Mouse (Mus musculus) MEL (cell line): ENCODE results near the gene Sbp. TPM values are rescaled to one million over a fixed set of nuclear protein-coding genes. Genes with fewer than 3 reads are reported as not detected.

Experiments used
- DNase-seq: peaks from one replicate; pipeline ENCODE4 v3.0.0; 2011; ENCODE audit warnings: low read depth, low spot score
- H3K27ac ChIP-seq: 2 replicates; pipeline ENCODE4 v1.5.1; 2012; ENCODE audit warnings: low read depth, mild to moderate bottlenecking, control low read depth, low read length, moderate library complexity; ENCODE audit not compliant: control insufficient read depth
- H3K27me3 ChIP-seq, 2 experiments: fragments of 150-350 bp in 1 of 2; sonication (generic) in 1 of 2; 2 replicates each; pipeline ENCODE4 v1.6.1; 2012; ENCODE audit warnings: low read length in 2 of 2, mild to moderate bottlenecking in 2 of 2, improper control_type of control experiment in 1 of 2, moderate library complexity in 1 of 2; ENCODE audit not compliant: insufficient read depth in 2 of 2, control insufficient read depth in 1 of 2
- H3K36me3 ChIP-seq, 2 experiments: 2 replicates each; pipeline ENCODE4 v1.6.1; 2012 to 2014; ENCODE audit warnings: low read length in 2 of 2, improper control_type of control experiment in 1 of 2, inconsistent platforms in 1 of 2, mild to moderate bottlenecking in 1 of 2; ENCODE audit not compliant: insufficient read depth in 2 of 2, control insufficient read depth in 1 of 2
- H3K4me1 ChIP-seq, 2 experiments: fragments of 150-350 bp in 1 of 2; sonication (generic) in 1 of 2; 2 replicates each; pipeline ENCODE4 v1.6.1; 2012; ENCODE audit warnings: low read length in 2 of 2, improper control_type of control experiment in 1 of 2, mild to moderate bottlenecking in 1 of 2; ENCODE audit not compliant: insufficient read depth in 2 of 2, control insufficient read depth in 1 of 2
- H3K4me3 ChIP-seq, 2 experiments: fragments of 150-350 bp in 1 of 2; sonication (generic) in 1 of 2; 2 replicates each; pipeline ENCODE4 v1.5.1; 2012; ENCODE audit warnings: low read depth in 2 of 2, low read length in 2 of 2, mild to moderate bottlenecking in 2 of 2, moderate library complexity in 2 of 2, control low read depth in 1 of 2, improper control_type of control experiment in 1 of 2; ENCODE audit not compliant: control insufficient read depth in 1 of 2, insufficient read depth in 1 of 2
- H3K79me2 ChIP-seq: 2 replicates; pipeline ENCODE4 v1.6.1; 2012; ENCODE audit warnings: mild to moderate bottlenecking, low read length, moderate library complexity; ENCODE audit not compliant: control insufficient read depth, poor library complexity, insufficient read depth
- H3K9ac ChIP-seq: 2 replicates; pipeline ENCODE4 v1.6.1; 2012; ENCODE audit warnings: low read depth, mild to moderate bottlenecking, control low read depth, low read length, moderate library complexity; ENCODE audit not compliant: control insufficient read depth, poor library complexity, severe bottlenecking
- H3K9me3 ChIP-seq: fragments of 150-350 bp; sonication (generic); replicated peaks from 2 replicates; pipeline ENCODE4 v1.6.1; 2012; ENCODE audit warnings: mild to moderate bottlenecking, low read length, improper control_type of control experiment, moderate library complexity; ENCODE audit not compliant: insufficient read depth
- BHLHE40 ChIP-seq: IDR thresholded peaks from 2 replicates; pipeline ENCODE4 v1.6.1; 2012; ENCODE audit warnings: low read depth, mild to moderate bottlenecking, inconsistent platforms, low read length, improper control_type of control experiment, borderline replicate concordance
- CHD2 ChIP-seq: IDR thresholded peaks from 2 replicates; pipeline ENCODE4 v1.6.1; 2011; ENCODE audit warnings: low read length, improper control_type of control experiment
- CTCF ChIP-seq, 3 experiments: IDR thresholded peaks in 2 of 3; conservative IDR thresholded peaks in 1 of 3; 2 replicates each; pipeline ENCODE4 v1.5.1; 2011 to 2012; ENCODE audit warnings: low read length in 3 of 3, low read depth in 2 of 3, mild to moderate bottlenecking in 2 of 3, improper control_type of control experiment in 1 of 3, inconsistent platforms in 1 of 3, mixed read lengths in 1 of 3, moderate library complexity in 1 of 3; ENCODE audit not compliant: control insufficient read depth in 1 of 3, insufficient read depth in 1 of 3, poor library complexity in 1 of 3, severe bottlenecking in 1 of 3
- E2F4 ChIP-seq: IDR thresholded peaks from 2 replicates; pipeline ENCODE4 v1.6.1; 2011; ENCODE audit warnings: low read depth, low read length, improper control_type of control experiment, borderline replicate concordance
- EP300 ChIP-seq, 2 experiments: IDR thresholded peaks; 2 replicates each; pipeline ENCODE4 v1.6.1; 2011; ENCODE audit warnings: improper control_type of control experiment in 2 of 2, low read length in 2 of 2, low read depth in 1 of 2, mild to moderate bottlenecking in 1 of 2
- ETS1 ChIP-seq: IDR thresholded peaks from 2 replicates; pipeline ENCODE4 v1.6.1; 2012; ENCODE audit warnings: low read depth, mild to moderate bottlenecking, inconsistent platforms, low read length, improper control_type of control experiment, moderate library complexity
- HCFC1 ChIP-seq: IDR thresholded peaks from 2 replicates; pipeline ENCODE4 v1.6.1; 2012; ENCODE audit warnings: low read depth, mild to moderate bottlenecking, inconsistent platforms, low read length, improper control_type of control experiment, moderate library complexity
- JUND ChIP-seq: IDR thresholded peaks from 2 replicates; pipeline ENCODE4 v1.6.1; 2011; ENCODE audit warnings: low read depth, mild to moderate bottlenecking, improper control_type of control experiment, low read length
- KAT2A ChIP-seq: conservative IDR thresholded peaks from 2 replicates; pipeline ENCODE4 v1.6.1; 2012; ENCODE audit warnings: low read depth, low read length, improper control_type of control experiment, inconsistent platforms
- MAX ChIP-seq: IDR thresholded peaks from 2 replicates; pipeline ENCODE4 v1.6.1; 2011; ENCODE audit warnings: low read length, improper control_type of control experiment
- MYB ChIP-seq: IDR thresholded peaks from 2 replicates; pipeline ENCODE4 v1.6.1; 2011; ENCODE audit warnings: mild to moderate bottlenecking, low read depth, low read length, improper control_type of control experiment
- NELFE ChIP-seq: IDR thresholded peaks from 2 replicates; pipeline ENCODE4 v1.6.1; 2011; ENCODE audit warnings: low read depth, low read length, improper control_type of control experiment
- RAD21 ChIP-seq: IDR thresholded peaks from 2 replicates; pipeline ENCODE4 v1.6.1; 2011; ENCODE audit warnings: mild to moderate bottlenecking, low read depth, low read length, improper control_type of control experiment
- RCOR1 ChIP-seq: IDR thresholded peaks from 2 replicates; pipeline ENCODE4 v1.6.1; 2012; ENCODE audit warnings: low read depth, mild to moderate bottlenecking, inconsistent platforms, low read length, improper control_type of control experiment
- SMC3 ChIP-seq: IDR thresholded peaks from 2 replicates; pipeline ENCODE4 v1.6.1; 2011; ENCODE audit warnings: low read depth, low read length, improper control_type of control experiment
- TAL1 ChIP-seq: IDR thresholded peaks from 2 replicates; pipeline ENCODE4 v1.6.1; 2012; ENCODE audit warnings: mild to moderate bottlenecking, inconsistent platforms, low read length, moderate library complexity, mixed read lengths
- UBTF ChIP-seq: IDR thresholded peaks from 2 replicates; pipeline ENCODE4 v1.6.1; 2012; ENCODE audit warnings: low read depth, mild to moderate bottlenecking, inconsistent platforms, low read length, improper control_type of control experiment, moderate library complexity, borderline replicate concordance; ENCODE audit not compliant: insufficient read depth
- ZC3H11A ChIP-seq: IDR thresholded peaks from 2 replicates; pipeline ENCODE4 v1.6.1; 2012; ENCODE audit warnings: low read depth, mild to moderate bottlenecking, inconsistent platforms, low read length, improper control_type of control experiment
- ZKSCAN1 ChIP-seq: IDR thresholded peaks from 2 replicates; pipeline ENCODE4 v1.6.1; 2012; ENCODE audit warnings: low read depth, mild to moderate bottlenecking, inconsistent platforms, low read length, improper control_type of control experiment, moderate library complexity
- polyA plus RNA-seq, 2 experiments: library from polyadenylated mRNA; stranded (reverse) in 1 of 2; unstranded in 1 of 2; fragments of >175 nt in 1 of 2; fragments of >200 nt in 1 of 2; gene quantifications; 2 replicates each; pipeline versions ENCODE4 v1.2.1 to v1.2.4; 2012; ENCODE audit warnings: low replicate concordance in 2 of 2, low read depth in 1 of 2; ENCODE audit not compliant: insufficient read length in 2 of 2, insufficient read depth in 1 of 2, missing spikeins in 1 of 2
- total RNA-seq: library from RNA; depleted of rRNA; stranded (reverse); fragments of 300-350 nt; gene quantifications from 2 replicates; pipeline ENCODE4 v1.2.3, GENCODE M21; 2012

The Sbp gene
- total and polyA plus RNA-seq, 3 experiments: not detected

- Histone ChIP-seq H3K4me1 (no peaks in the 10 kb centered on the region), H3K27me3 (peaks cover 20 to 25% of the 10 kb centered on the region in 2 experiments), H3K79me2 (no peaks in the 10 kb centered on the region), H3K4me3 (no peak overlapping the region), H3K9ac (no peak overlapping the region), H3K36me3 (no peaks in the 10 kb centered on the region), H3K9me3 (no peaks in the 10 kb centered on the region), H3K27ac (no peak overlapping the region)
- TF ChIP-seq SMC3 (no peak), CTCF (IDR thresholded peaks at IDR 0.05 in 2 of 3, conservative IDR thresholded peaks at IDR 0.05 in 1 of 3; ENCODE audit: control insufficient read depth in 1 of 3, insufficient read depth in 1 of 3, low read depth in 2 of 3, low read length in 3 of 3, poor library complexity in 1 of 3, severe bottlenecking in 1 of 3) (no peak), E2F4 (no peak), BHLHE40 (no peak), RCOR1 (no peak), KAT2A (no peak), MAX (no peak), ZC3H11A (no peak), MYB (no peak), HCFC1 (no peak), RAD21 (no peak), ZKSCAN1 (no peak), NELFE (no peak), JUND (no peak), ETS1 (no peak), EP300 (IDR thresholded peaks at IDR 0.05; ENCODE audit: low read depth in 1 of 2, low read length in 2 of 2) (no peak), CHD2 (no peak)
- DNase-seq: no peak
Measured at GRCm38 (mm10) chr17:23982912-23983311, 41.4 kb downstream of the Sbp start.

GRCm38 (mm10) chr17:23984989-23985388, 43.5 kb downstream of the Sbp start:
- Histone ChIP-seq H3K9me3 (no peaks in the 10 kb centered on the region), H3K27ac (no peak overlapping the region), H3K9ac (no peak overlapping the region), H3K36me3 (no peaks in the 10 kb centered on the region), H3K27me3 (peaks cover 20 to 25% of the 10 kb centered on the region in 2 experiments), H3K79me2 (no peaks in the 10 kb centered on the region), H3K4me3 (no peak overlapping the region), H3K4me1 (no peaks in the 10 kb centered on the region)
- DNase-seq: no peak
- TF ChIP-seq TAL1: no peak
- TF ChIP-seq MAX: no peak
- no peak for TF ChIP-seq UBTF
